Mouse (Mus musculus): ENCODE results near the gene Sgo1.

- TF ChIP-seq GATA1 (IDR thresholded peaks at IDR 0.05; ENCODE audit: borderline replicate concordance, low read length), result no peak
- TF ChIP-seq FLI1 (IDR thresholded peaks at IDR 0.05; ENCODE audit: low read length), result no peak
These were observed 34.1 kb downstream of the Sgo1 start for GRCm38 (mm10) chr17:53655081-53655480.

Data from megakaryocyte, embryonic 14.5 days (primary cell).